Mouse (Mus musculus) spleen, adult 18-20 months (tissue): ENCODE measurements at regions not wholly inside any gene's neighbourhood (a gene's known extent, or its start where the extent isn't known, plus 50 kb on each side); places are given as distances from the start of the nearest gene placed in this dataset.
"Not testable (repeated sequence)": the region's sequence is repeated elsewhere in the genome, so short reads cannot be mapped to it uniquely, and the experiment has no call there.

Experiments used
- DNase-seq, 2 experiments: peaks; one replicate each; pipeline ENCODE4 v3.0.0; 2022; ENCODE audit warnings: mixed read lengths in 2 of 2

DNA sequence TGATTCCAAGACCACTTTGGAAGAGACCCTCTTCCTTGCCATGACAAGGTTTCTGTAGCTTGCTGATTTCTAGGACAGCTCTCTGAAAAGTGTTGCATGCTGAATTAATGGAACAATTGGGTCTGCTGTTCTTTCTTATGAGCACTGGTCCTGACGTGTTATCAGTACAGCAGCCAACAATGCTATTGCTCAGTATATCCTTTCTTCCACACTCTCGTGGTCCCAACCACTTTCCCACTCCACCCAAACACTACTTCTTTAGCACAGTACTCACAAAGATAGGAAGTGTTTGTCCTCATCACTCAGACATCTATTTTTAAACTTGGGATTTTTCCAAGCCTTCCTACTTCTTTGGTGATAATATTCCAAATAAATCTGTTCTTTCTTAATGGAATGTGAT is 233.2 kb upstream of the Klf6 start:
- no peak for DNase-seq

DNA sequence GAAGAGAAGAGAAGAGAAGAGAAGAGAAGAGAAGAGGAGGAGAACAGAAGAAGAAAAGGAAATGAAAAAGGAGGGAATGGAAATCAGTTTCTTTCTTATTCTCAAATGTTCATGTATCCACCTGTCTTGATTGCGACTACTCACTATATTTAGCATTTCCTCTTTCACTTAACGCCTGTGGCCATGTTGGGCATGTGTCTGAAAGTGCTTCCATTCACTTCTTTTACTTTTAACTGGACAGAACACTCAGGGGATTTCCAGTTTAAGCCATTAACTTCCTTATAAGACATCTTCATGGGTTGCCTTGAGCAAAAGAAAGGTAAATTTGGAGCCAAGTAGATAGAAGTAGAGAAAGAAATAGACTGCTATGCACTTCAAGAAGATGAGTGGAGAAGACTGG is 226.3 kb upstream of the Klf6 start:
- DNase-seq = no peak

GRCm38 (mm10) chr13:5641743-5642510 is 219.4 kb upstream of the Klf6 start:
- no peak for DNase-seq

- no peak for DNase-seq
Measured at GRCm38 (mm10) chr13:5648276-5648675, 213.0 kb upstream of the Klf6 start.

DNA sequence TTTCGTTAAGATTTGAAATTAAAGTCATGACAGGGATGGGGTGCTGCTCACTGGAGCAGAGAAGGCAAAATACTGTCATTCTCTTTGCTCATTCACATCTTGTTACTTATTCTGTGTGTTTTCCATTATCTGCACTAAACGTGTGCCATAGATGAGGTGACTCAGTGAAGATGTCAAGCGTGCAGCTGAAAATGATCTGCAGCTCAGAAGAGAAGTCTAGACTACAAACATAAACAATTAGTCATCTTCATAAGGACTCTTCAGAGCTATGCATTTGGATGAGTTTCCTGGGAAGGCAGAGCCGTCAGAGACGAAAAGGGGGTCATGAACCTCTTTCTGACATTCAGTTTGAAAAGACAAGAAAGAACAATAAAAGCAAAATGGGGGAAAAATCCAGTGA is 203.7 kb upstream of the Klf6 start:
- DNase-seq = no peak

GRCm38 (mm10) chr13:5666235-5667007 is 194.9 kb upstream of the Klf6 start:
- no peak for DNase-seq

GRCm38 (mm10) chr13:5675668-5676067 is 185.6 kb upstream of the Klf6 start:
- no peak for DNase-seq

DNA sequence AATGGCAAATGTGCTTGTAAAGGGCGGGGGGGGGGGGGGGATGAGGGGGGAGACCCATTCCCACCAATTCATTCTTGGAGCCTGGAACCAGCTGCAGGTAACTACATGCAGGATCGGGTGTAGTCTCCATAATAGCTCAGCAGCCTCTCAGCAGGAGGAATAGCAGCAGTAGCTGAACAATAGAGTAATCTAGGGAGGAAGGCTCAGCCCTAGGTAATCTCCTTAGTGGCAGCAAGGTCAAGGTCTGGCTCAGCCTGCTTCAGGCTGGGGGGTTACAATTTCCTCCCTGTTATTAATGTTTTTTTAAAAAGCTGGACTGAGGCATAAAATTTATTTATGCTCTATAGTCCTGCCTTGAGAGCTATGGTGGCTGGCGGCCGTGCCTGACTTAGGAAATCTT is 171.2 kb upstream of the Klf6 start:
- DNase-seq = no peak

DNA sequence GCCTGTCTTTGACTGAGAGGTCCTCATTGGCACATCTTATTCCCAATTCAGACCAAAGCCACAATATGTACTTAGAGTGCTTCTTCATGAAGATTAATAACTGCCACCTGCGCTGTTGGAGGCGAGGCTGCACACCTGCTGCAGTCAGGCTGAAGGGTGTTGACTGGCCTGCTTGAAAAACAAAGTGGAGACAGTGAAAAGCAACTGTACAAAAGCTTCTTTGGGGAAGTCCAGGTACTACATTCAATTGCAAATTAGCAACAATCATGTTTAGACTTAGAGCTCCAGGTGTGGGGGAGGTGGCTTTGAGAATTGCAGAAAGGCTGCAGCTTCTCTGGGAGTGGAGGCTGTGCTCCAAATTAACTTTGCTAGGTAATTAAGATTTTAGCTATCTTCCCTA is 170.6 kb upstream of the Klf6 start:
- not testable (repeated sequence) for DNase-seq

- DNase-seq = no peak
Measured at GRCm38 (mm10) chr13:5694626-5695025, 166.7 kb upstream of the Klf6 start.

- DNase-seq = not testable (repeated sequence)
Measured at GRCm38 (mm10) chr13:5695581-5695980, 165.7 kb upstream of the Klf6 start.

DNA sequence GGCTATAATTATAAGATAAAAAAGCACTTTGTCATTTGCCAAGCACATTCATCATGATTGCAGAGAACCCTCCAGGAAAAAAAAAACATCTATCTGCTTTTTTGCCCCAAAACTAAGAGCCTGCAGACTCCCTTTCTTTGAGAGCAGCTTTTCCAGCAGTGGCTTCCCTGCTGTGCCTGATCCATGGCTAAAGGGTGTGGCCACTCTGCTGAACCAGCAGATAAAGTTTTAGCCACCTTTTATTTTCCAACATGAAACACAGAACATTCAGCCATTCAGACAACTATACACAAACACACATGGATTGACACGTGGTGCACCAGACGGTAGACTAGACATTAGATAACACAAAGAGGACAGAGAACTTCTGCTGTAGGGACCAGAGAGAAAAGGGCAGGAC is 164.9 kb upstream of the Klf6 start:
- no peak for DNase-seq

DNA sequence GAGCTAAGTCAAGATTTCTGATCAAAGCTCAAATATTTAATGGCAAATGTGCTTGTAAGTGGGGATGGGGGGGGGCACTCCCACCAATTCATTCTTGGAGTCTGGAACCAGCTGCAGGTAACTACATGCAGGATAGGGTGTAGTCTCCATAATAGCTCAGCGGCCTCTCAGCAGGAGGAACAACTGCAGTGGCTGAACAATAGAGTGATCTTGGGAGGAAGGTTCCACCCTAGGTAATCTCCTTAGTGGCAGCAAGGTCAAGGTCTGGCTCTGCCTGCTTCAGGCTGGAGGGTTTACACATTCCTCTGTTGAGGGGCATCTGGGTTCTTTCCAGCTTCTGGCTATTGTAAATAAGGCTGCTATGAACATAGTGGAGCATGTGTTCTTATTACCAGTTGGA is 164.0 kb upstream of the Klf6 start:
- DNase-seq = not testable (repeated sequence)

DNA sequence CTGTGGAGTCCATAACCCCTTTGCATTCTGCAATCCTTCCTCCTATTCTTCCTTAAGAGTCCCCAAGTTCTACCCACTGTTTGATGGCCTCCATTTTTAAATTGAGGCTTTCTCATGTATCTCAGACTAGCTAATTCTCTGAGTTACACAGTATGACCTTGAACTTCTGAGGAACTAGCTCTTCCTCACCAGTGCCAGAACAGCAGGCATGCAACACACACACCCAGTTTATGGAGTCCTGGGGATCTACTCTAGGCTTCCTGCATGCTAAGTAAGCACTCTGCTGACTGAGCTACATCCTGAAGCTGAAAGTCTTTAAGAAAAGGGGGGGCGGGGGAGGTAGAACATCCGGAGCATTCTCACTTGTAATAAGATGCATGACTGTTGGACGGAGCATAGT is 159.2 kb upstream of the Klf6 start:
- DNase-seq = no peak

GRCm38 (mm10) chr13:5704991-5705390 is 156.3 kb upstream of the Klf6 start:
- DNase-seq = no peak

- DNase-seq = no peak
Measured at GRCm38 (mm10) chr13:5711646-5712045, 149.6 kb upstream of the Klf6 start.

DNA sequence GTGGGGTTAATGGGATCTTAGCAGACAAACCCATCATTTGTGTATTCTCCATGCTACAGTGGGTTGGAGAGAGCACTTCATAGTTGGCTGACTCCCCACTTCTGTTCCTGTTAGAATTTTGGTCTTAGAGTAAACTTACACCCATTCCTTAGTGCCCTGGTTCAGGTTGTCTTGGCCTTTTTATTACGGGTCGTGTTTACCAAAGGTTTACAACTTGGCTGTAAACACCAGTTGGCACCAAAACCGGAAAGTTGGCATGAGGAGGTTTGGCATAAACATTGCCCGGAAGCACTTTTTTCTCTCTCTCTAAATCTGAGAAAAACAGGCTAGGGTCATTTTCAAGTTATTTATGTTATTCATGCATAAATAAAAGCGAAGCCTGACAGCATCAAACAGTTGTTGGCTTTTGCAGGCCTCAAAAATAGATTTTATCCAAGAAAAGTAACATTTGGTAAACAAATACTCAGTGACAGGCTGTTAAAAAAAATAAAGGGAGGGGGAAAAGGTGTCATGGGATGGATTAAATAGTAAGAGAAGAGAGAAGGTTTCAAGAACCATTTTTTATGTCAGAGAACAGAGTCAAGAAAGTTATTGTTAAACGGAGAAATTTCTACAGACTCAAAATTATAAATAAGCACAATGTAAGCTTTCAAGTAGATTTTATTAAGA is 148.0 kb upstream of the Klf6 start:
- DNase-seq = no peak

DNA sequence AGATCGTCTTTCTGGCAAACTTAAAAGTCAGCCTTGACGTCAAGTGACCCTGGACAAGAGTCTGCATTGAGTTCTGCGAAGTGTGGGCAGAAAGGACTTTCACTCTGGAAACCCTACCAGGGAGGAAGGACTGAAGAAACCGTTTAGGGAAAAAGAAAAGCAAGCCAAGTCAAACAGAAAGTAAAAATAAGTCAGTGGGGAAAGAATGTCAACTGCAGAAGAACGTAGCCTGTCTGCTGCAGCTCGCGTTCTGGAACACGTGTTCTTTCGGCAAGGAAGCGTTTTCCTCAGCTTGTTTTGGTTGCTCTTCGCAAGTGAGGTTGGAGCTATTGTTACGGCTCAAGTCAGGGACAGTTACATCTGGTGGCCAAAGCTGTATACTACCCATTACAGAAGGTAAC is 147.1 kb upstream of the Klf6 start:
- peak in 1 of 2 experiments; percentile 17 for DNase-seq

- DNase-seq = no peak
Measured at GRCm38 (mm10) chr13:5714793-5715192, 146.5 kb upstream of the Klf6 start.

- DNase-seq = no peak
Measured at GRCm38 (mm10) chr13:5716749-5717148, 144.5 kb upstream of the Klf6 start.

DNA sequence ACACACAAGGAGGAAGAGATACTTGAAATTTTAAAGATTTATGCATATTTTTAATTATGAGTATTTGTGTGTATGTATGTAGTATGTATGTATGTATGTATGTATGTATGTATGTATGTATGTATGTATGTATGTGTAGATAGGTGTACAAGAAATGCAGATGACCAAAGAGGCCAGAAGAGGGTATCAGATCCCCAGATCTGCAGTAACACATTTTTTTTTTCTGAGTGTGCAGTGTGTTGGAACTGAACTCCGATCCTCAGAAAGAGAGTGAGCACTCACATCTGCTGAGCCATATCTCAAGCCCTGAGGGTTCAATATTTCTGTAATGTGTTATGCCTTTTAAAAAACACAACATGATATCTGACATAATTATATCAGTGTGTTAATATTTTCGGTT is 138.0 kb upstream of the Klf6 start:
- no peak for DNase-seq

- DNase-seq = no peak
Measured at GRCm38 (mm10) chr13:5724364-5724763, 136.9 kb upstream of the Klf6 start.

- no peak for DNase-seq
Measured at GRCm38 (mm10) chr13:5725984-5726383, 135.3 kb upstream of the Klf6 start.

DNA sequence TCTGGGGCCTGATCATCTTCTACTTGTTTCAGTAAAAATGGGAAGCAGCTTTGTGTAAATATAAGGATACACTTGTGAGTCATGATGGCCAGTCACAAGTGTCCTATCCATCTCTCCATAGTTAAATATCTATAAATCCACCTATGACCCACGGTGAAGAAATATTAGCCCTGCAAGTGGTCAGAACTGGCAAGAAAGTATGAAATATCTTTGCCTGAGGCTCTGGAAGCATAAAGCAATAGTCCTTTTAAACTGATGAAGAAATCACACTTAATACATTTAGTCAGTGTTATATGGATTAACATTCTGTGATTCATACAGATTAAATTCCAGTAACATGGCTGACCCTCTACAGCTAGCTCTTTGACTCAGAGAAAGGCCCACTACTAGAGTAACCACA is 134.8 kb upstream of the Klf6 start:
- no peak for DNase-seq
